Mouse (Mus musculus): Measurements from ENCODE around the gene Aff1. TPM values are rescaled to one million over a fixed set of nuclear protein-coding genes. Genes with fewer than 3 reads are reported as not detected.
A peak's percentile ranks its signal among the peaks of the same experiment; 100 is the strongest.

Aff1 gene
- polyA plus RNA-seq, 1 experiment from 2014 or later = 1.9 TPM

GRCm38 (mm10) chr5:103836148-103836784 is 144.1 kb downstream of the Aff1 start:
- no peak overlapping the region for H3K9ac ChIP-seq (ENCODE audit: low read depth, low read length)
- H3K27me3 ChIP-seq (replicated peaks; ENCODE audit: control insufficient read depth, insufficient read depth, low read length) = no peaks in the 10 kb centered on the region
- ATAC-seq = no peak
- no peak overlapping the region for H3K4me3 ChIP-seq (ENCODE audit: low read length)
- H3K9me3 ChIP-seq (ENCODE audit: control insufficient read depth, low read length) = no peaks in the 10 kb centered on the region
- no peak overlapping the region for H3K27ac ChIP-seq (ENCODE audit: low read depth, low read length)
- H3K4me1 ChIP-seq (ENCODE audit: control insufficient read depth, insufficient read depth, low read depth, low read length) = no peaks in the 10 kb centered on the region; the same call in 1 of the 2 replicates
- 76% methylated on average over 10 of the region's 11 CpGs for WGBS
- no peak overlapping the region for H3K4me2 ChIP-seq (ENCODE audit: low read length)
- no peaks in the 10 kb centered on the region for H3K36me3 ChIP-seq (ENCODE audit: control insufficient read depth, insufficient read depth, low read length)

- H3K36me3 ChIP-seq (ENCODE audit: control insufficient read depth, insufficient read depth, low read length) = peaks cover 3% of the 10 kb centered on the region; the same call in 1 of the 2 replicates
- H3K9ac ChIP-seq (ENCODE audit: low read depth, low read length) = no peak overlapping the region
- no peak overlapping the region for H3K27ac ChIP-seq (ENCODE audit: low read depth, low read length)
- H3K4me3 ChIP-seq (ENCODE audit: low read length) = no peak overlapping the region
- no peaks in the 10 kb centered on the region; the same call in 1 of the 2 replicates for H3K4me1 ChIP-seq (ENCODE audit: control insufficient read depth, insufficient read depth, low read depth, low read length)
- H3K4me2 ChIP-seq (ENCODE audit: low read length) = no peak overlapping the region
- WGBS = 91% methylated on average over 15 of the region's 15 CpGs
- no peaks in the 10 kb centered on the region for H3K27me3 ChIP-seq (replicated peaks; ENCODE audit: control insufficient read depth, insufficient read depth, low read length)
- no peaks in the 10 kb centered on the region for H3K9me3 ChIP-seq (ENCODE audit: control insufficient read depth, low read length)
- peak; percentile 41; the same call in 1 of the 2 replicates for ATAC-seq
These were observed 146.5 kb downstream of the Aff1 start for GRCm38 (mm10) chr5:103838550-103839264.

DNA sequence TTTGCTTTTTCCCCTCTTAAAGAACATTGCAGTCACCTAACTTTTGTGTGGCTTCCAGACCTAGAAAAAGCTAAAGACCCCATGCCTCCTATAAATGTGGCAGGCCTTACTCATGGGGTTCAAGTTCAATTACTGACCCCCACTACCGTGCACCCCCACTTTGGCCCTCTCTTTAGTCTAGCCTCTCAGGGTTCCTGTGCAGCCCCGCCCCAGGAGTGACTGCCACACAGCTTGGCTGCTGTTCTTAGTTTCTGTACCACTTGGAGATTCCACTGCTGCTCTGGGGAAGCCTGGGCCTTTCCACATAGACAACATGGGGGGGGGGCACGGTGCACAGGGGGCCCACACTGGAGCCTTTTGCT is 147.1 kb downstream of the Aff1 start:
- Histone ChIP-seq H3K27ac (ENCODE audit: low read depth, low read length) (no peak overlapping the region), H3K4me2 (ENCODE audit: low read length) (no peak overlapping the region), H3K36me3 (ENCODE audit: control insufficient read depth, insufficient read depth, low read length) (peaks cover 3% of the 10 kb centered on the region; the same call in 1 of the 2 replicates), H3K4me3 (ENCODE audit: low read length) (no peak overlapping the region), H3K9ac (ENCODE audit: low read depth, low read length) (no peak overlapping the region), H3K9me3 (ENCODE audit: control insufficient read depth, low read length) (no peaks in the 10 kb centered on the region), H3K27me3 (replicated peaks; ENCODE audit: control insufficient read depth, insufficient read depth, low read length) (no peaks in the 10 kb centered on the region), H3K4me1 (ENCODE audit: control insufficient read depth, insufficient read depth, low read depth, low read length) (no peaks in the 10 kb centered on the region; the same call in 1 of the 2 replicates)
- no peak for ATAC-seq
- 85% methylated on average over 3 of the region's 3 CpGs for WGBS

- Histone ChIP-seq H3K36me3 (ENCODE audit: control insufficient read depth, insufficient read depth, low read length) (peaks cover 3% of the 10 kb centered on the region; the same call in 1 of the 2 replicates), H3K4me3 (ENCODE audit: low read length) (no peak overlapping the region), H3K9me3 (ENCODE audit: control insufficient read depth, low read length) (no peaks in the 10 kb centered on the region), H3K27me3 (replicated peaks; ENCODE audit: control insufficient read depth, insufficient read depth, low read length) (no peaks in the 10 kb centered on the region), H3K4me1 (ENCODE audit: control insufficient read depth, insufficient read depth, low read depth, low read length) (peaks cover 14% of the 10 kb centered on the region), H3K27ac (ENCODE audit: low read depth, low read length) (no peak overlapping the region), H3K4me2 (ENCODE audit: low read length) (no peak overlapping the region), H3K9ac (ENCODE audit: low read depth, low read length) (no peak overlapping the region)
- WGBS = 69% methylated on average over 1 of the region's 1 CpGs
- no peak for ATAC-seq
These were observed 151.8 kb downstream of the Aff1 start for GRCm38 (mm10) chr5:103843938-103844337.

DNA sequence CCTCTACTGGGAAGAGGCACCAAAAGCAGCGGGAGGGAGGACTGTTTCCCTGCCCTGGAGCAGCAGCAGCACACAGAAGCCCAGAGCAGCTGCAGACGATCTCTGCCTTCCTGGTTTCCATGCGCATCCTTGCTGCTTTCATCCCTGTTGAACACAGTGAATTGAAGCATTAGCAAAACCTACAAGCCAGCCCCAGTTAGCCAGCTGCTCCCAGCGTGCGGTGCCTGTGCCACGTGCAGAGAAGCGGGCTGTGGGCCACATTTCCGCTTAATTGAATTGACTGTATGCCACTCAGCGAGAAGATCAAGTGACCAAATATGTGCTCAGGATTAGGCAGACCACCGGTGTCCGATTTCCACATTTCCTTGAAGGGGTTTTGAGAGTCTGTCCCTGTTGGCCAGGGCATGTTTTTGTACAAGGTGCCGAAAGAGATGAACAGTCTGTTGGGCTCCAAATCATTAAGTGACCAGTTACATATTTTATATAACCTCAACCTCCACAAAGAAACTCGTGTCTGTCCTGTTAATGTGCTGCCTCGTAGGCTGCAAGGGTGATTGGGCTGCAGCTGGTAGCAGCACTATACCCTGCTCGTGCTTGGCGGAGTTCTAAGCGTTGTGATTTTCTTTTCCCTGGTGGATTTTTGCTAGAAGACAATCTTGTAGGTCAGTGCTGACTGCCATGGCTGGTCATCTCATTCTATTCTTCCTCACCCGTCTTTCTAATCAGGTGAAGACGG is 153.4 kb downstream of the Aff1 start:
- peak overlapping the region; percentile 57 for H3K27ac ChIP-seq (ENCODE audit: low read depth, low read length)
- peaks cover 3% of the 10 kb centered on the region; the same call in 1 of the 2 replicates for H3K36me3 ChIP-seq (ENCODE audit: control insufficient read depth, insufficient read depth, low read length)
- no peak overlapping the region; the same call in 1 of the 2 replicates for H3K4me2 ChIP-seq (ENCODE audit: low read length)
- H3K9me3 ChIP-seq (ENCODE audit: control insufficient read depth, low read length) = no peaks in the 10 kb centered on the region
- 35% methylated on average over 19 of the region's 19 CpGs for WGBS
- H3K27me3 ChIP-seq (replicated peaks; ENCODE audit: control insufficient read depth, insufficient read depth, low read length) = no peaks in the 10 kb centered on the region
- no peak overlapping the region for H3K4me3 ChIP-seq (ENCODE audit: low read length)
- H3K9ac ChIP-seq (ENCODE audit: low read depth, low read length) = 0 out of 2 replicates have a peak overlapping the region, but pooled peaks have one; percentile 8
- ATAC-seq = peak; percentile 82
- H3K4me1 ChIP-seq (ENCODE audit: control insufficient read depth, insufficient read depth, low read depth, low read length) = peaks cover 14% of the 10 kb centered on the region

DNA sequence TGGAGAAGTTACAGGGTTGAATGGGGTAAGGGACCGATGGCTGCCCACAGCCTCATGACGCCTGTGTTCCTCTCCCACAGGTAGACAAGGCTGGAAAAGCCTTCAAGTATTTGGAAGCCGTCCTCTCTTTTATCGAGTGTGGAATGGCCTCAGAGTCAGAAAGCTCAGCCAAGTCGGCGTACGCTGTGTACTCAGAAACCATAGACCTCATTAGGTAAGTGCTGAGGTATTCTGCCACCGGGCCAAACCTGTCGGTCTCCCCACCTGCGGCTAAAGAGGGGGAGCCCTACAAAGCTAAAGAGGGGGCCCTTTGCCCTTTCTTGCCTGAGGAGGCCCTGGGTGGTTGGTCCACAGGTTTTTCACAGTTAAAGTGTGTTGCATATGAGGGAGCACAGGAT is 154.0 kb downstream of the Aff1 start:
- Histone ChIP-seq H3K9me3 (ENCODE audit: control insufficient read depth, low read length) (no peaks in the 10 kb centered on the region), H3K4me2 (ENCODE audit: low read length) (no peak overlapping the region), H3K4me3 (ENCODE audit: low read length) (no peak overlapping the region), H3K27me3 (replicated peaks; ENCODE audit: control insufficient read depth, insufficient read depth, low read length) (no peaks in the 10 kb centered on the region), H3K36me3 (ENCODE audit: control insufficient read depth, insufficient read depth, low read length) (peaks cover 3% of the 10 kb centered on the region; the same call in 1 of the 2 replicates), H3K9ac (ENCODE audit: low read depth, low read length) (no peak overlapping the region), H3K27ac (ENCODE audit: low read depth, low read length) (no peak overlapping the region), H3K4me1 (ENCODE audit: control insufficient read depth, insufficient read depth, low read depth, low read length) (peaks cover 14% of the 10 kb centered on the region)
- WGBS = 81% methylated on average over 10 of the region's 10 CpGs
- ATAC-seq = no peak

GRCm38 (mm10) chr5:103846609-103847008 is 154.4 kb downstream of the Aff1 start:
- 55% methylated on average over 5 of the region's 5 CpGs for WGBS
- Histone ChIP-seq H3K36me3 (ENCODE audit: control insufficient read depth, insufficient read depth, low read length) (peaks cover 3% of the 10 kb centered on the region; the same call in 1 of the 2 replicates), H3K9me3 (ENCODE audit: control insufficient read depth, low read length) (no peaks in the 10 kb centered on the region), H3K27me3 (replicated peaks; ENCODE audit: control insufficient read depth, insufficient read depth, low read length) (no peaks in the 10 kb centered on the region), H3K4me3 (ENCODE audit: low read length) (no peak overlapping the region), H3K4me1 (ENCODE audit: control insufficient read depth, insufficient read depth, low read depth, low read length) (peaks cover 14% of the 10 kb centered on the region), H3K27ac (ENCODE audit: low read depth, low read length) (no peak overlapping the region), H3K4me2 (ENCODE audit: low read length) (no peak overlapping the region), H3K9ac (ENCODE audit: low read depth, low read length) (no peak overlapping the region)
- no peak for ATAC-seq

DNA sequence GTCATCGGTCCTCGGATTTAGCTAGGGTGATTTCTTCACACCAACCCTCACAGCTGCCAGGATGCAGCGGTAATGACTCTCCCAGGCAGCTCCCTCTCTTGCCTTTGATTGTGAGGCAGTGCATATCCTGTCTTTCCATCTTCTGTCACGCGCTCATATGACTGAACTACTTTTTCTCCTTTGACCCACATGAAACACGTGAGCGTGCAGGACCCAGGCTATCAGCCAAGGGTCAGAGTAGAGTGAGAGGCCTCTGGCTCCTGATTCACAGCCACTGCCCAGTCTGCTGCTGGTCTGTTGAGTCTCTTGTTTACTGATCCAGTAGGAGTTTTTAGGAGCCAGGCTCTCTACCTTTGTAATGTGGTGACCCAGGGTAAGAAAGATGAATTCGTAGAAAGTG is 156.4 kb downstream of the Aff1 start:
- Histone ChIP-seq H3K4me3 (ENCODE audit: low read length) (no peak overlapping the region), H3K36me3 (ENCODE audit: control insufficient read depth, insufficient read depth, low read length) (no peaks in the 10 kb centered on the region), H3K27ac (ENCODE audit: low read depth, low read length) (no peak overlapping the region), H3K9ac (ENCODE audit: low read depth, low read length) (no peak overlapping the region), H3K4me2 (ENCODE audit: low read length) (no peak overlapping the region), H3K9me3 (ENCODE audit: control insufficient read depth, low read length) (no peaks in the 10 kb centered on the region), H3K4me1 (ENCODE audit: control insufficient read depth, insufficient read depth, low read depth, low read length) (peaks cover 14% of the 10 kb centered on the region), H3K27me3 (replicated peaks; ENCODE audit: control insufficient read depth, insufficient read depth, low read length) (no peaks in the 10 kb centered on the region)
- 93% methylated on average over 8 of the region's 8 CpGs for WGBS
- ATAC-seq = no peak
